36 mouse cellular contexts compared by ENCODE assay signal in the genomic region with DNA sequence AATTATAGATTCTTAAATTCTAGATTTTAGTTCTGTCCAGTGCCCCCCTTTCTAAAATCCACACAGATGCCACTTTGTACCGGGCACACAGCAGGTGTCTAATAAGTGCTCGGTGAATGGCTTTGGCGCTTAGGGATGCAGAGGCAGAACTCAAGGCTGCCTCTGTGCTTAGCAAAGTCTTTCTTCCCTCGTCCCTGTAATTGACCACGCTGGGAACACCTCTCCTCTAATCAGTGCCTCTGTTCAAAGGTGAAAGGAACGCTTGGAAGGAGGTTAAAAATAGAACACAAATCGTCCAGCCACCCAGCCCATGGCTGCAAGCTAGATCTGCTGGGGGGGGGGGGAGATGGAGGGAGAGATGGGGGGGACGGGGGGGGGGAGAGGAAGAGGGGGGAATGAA. TPM values are rescaled to one million over a fixed set of nuclear protein-coding genes. Genes with fewer than 3 reads are reported as not detected.
DNase-seq lines count a peak whose midpoint lies in the region; ATAC-seq and TF ChIP-seq lines count a peak whose summit lies in the region.
"Had no signal": no experiment of that assay in that cellular context is flagged by ENCODE, and none has a peak within 500 bp of the region (broad histone marks: within the 10 kb centered on the region; RNA-seq: fewer than 3 reads in every experiment).

No protein-coding gene starts in this region.

- TF ChIP-seq EP300 in CH12.LX (IDR thresholded peaks at IDR 0.05; ENCODE audit: low read length): no peak

- no peak for ATAC-seq in forebrain, embryonic 13.5 days
- ATAC-seq in forebrain, embryonic 16.5 days: no peak
- ATAC-seq in intestine, embryonic 15.5 days: peak; percentile 44
- 0 out of 2 replicates have a peak, but pooled peaks have one; percentile 16 for ATAC-seq in stomach, embryonic 16.5 days (ENCODE audit: insufficient read depth, low FRiP score)
- ATAC-seq: activated CD4-positive, CD25-positive, alpha-beta regulatory T cell, adult 4 months; CD4-positive, CD25-positive, alpha-beta regulatory T cell, adult 4 months; lung, postnatal 0 days; midbrain, embryonic 13.5 days had no signal

- H3K36me3 ChIP-seq in forebrain, embryonic 13.5 days (ENCODE audit: poor library complexity, severe bottlenecking): peaks cover 48% of the 10 kb centered on the region
- H3K36me3 ChIP-seq in forebrain, embryonic 16.5 days (ENCODE audit: control insufficient read depth, insufficient read depth): peaks cover 13% of the 10 kb centered on the region
- no peaks in the 10 kb centered on the region for H3K36me3 ChIP-seq in CH12.LX (replicated peaks in 1 of 2; ENCODE audit: control insufficient read depth in 1 of 2, insufficient read depth in 1 of 2, low read length in 1 of 2)
- no peaks in the 10 kb centered on the region for H3K36me3 ChIP-seq in intestine, embryonic 15.5 days
- H3K36me3 ChIP-seq in stomach, embryonic 16.5 days (ENCODE audit: control insufficient read depth, insufficient read depth, low read length): no peaks in the 10 kb centered on the region
- H3K36me3 ChIP-seq: heart, embryonic 15.5 days; limb, embryonic 10.5 days; limb, embryonic 15.5 days; liver, embryonic 13.5 days had no signal

- TF ChIP-seq POLR2A in CH12.LX (IDR thresholded peaks at IDR 0.05; ENCODE audit: low read depth, low read length): no peak

- no peak overlapping the region for H3K4me2 ChIP-seq in forebrain, embryonic 13.5 days
- no peak overlapping the region for H3K4me2 ChIP-seq in forebrain, embryonic 16.5 days (ENCODE audit: low read length)
- peak overlapping the region; percentile 48; the same call in 1 of the 2 replicates for H3K4me2 ChIP-seq in CH12.LX (ENCODE audit: insufficient read depth, low read depth, poor library complexity, severe bottlenecking)
- H3K4me2 ChIP-seq in intestine, embryonic 15.5 days (replicated peaks): peak overlapping the region; percentile 39; the same call in 1 of the 2 replicates
- H3K4me2 ChIP-seq in stomach, embryonic 16.5 days (ENCODE audit: low read depth, low read length): no peak overlapping the region
- H3K4me2 ChIP-seq: heart, embryonic 15.5 days; hindbrain, embryonic 13.5 days; limb, embryonic 15.5 days; liver, embryonic 13.5 days; midbrain, embryonic 13.5 days had no signal

- in situ Hi-C loops in CH12.LX (cut with MboI; ENCODE audit: low pct_ligation_motif_present, low pct_unique_long_range_greater_than_20kb, low sequenced_read_pairs): no loop called here

- no peak for TF ChIP-seq CTCF in CH12.LX (conservative IDR thresholded peaks at IDR 0.05 in 1 of 2, IDR thresholded peaks at IDR 0.05 in 1 of 2; ENCODE audit: low read depth in 2 of 2, low read length in 2 of 2)

- no peak for DNase-seq in CH12.LX (ENCODE audit: extremely low read depth)
- no peak for DNase-seq in right cerebral cortex, postnatal 14 days
- DNase-seq in MN1 (ENCODE audit: low spot score): no peak
- DNase-seq: adrenal gland, adult 2 months; cerebellum, adult 9-10 months; cerebellum, postnatal 36 days; heart, adult 2 months; heart, postnatal 36 days; kidney, adult 18-20 months; kidney, postnatal 4 days; liver, embryonic 13.5 days; lung, adult 18-20 months; lung, postnatal 4 days; thymus, adult 2 months; thymus, postnatal 36 days had no signal

- 0 out of 2 replicates have a peak overlapping the region, but pooled peaks have one; percentile 14 for H3K27ac ChIP-seq in forebrain, embryonic 13.5 days
- H3K27ac ChIP-seq in forebrain, embryonic 16.5 days (ENCODE audit: low read length): no peak overlapping the region
- no peak overlapping the region for H3K27ac ChIP-seq in CH12.LX (ENCODE audit: insufficient read depth, low read depth)
- H3K27ac ChIP-seq in intestine, embryonic 15.5 days: no peak overlapping the region
- H3K27ac ChIP-seq in stomach, embryonic 16.5 days (ENCODE audit: low read length): no peak overlapping the region
- H3K27ac ChIP-seq: gastrocnemius, adult 2 months; heart, adult 2 months; heart, embryonic 15.5 days; hindbrain, embryonic 13.5 days; kidney, postnatal 0 days; limb, embryonic 10.5 days; limb, embryonic 15.5 days; liver, embryonic 13.5 days; midbrain, embryonic 13.5 days had no signal

- H3K27me3 ChIP-seq in forebrain, embryonic 13.5 days: no peaks in the 10 kb centered on the region
- no peaks in the 10 kb centered on the region for H3K27me3 ChIP-seq in forebrain, embryonic 16.5 days (replicated peaks; ENCODE audit: control insufficient read depth, insufficient read depth, low read length)
- H3K27me3 ChIP-seq in CH12.LX (replicated peaks): peaks cover 3% of the 10 kb centered on the region
- H3K27me3 ChIP-seq in intestine, embryonic 15.5 days (replicated peaks): no peaks in the 10 kb centered on the region
- H3K27me3 ChIP-seq in stomach, embryonic 16.5 days (ENCODE audit: control insufficient read depth, insufficient read depth, low read length): no peaks in the 10 kb centered on the region
- H3K27me3 ChIP-seq: heart, embryonic 15.5 days; limb, embryonic 15.5 days; liver, embryonic 13.5 days had no signal

- H3K9ac ChIP-seq in forebrain, embryonic 13.5 days: no peak overlapping the region
- H3K9ac ChIP-seq in forebrain, embryonic 16.5 days (replicated peaks; ENCODE audit: low read depth, low read length): no peak overlapping the region
- H3K9ac ChIP-seq in CH12.LX (ENCODE audit: insufficient read depth, low read depth): no peak overlapping the region
- no peak overlapping the region for H3K9ac ChIP-seq in intestine, embryonic 15.5 days
- H3K9ac ChIP-seq in stomach, embryonic 16.5 days (ENCODE audit: low read length): no peak overlapping the region
- H3K9ac ChIP-seq: heart, embryonic 15.5 days; hindbrain, embryonic 13.5 days; limb, embryonic 15.5 days; liver, embryonic 13.5 days; midbrain, embryonic 13.5 days had no signal

- dilution Hi-C loops in CH12.LX (cut with MboI; ENCODE audit: extremely low pct_ligation_motif_present, extremely low pct_unique_long_range_greater_than_20kb, low sequenced_read_pairs): no loop called here

- no peaks in the 10 kb centered on the region for H3K9me3 ChIP-seq in forebrain, embryonic 13.5 days (replicated peaks)
- no peaks in the 10 kb centered on the region for H3K9me3 ChIP-seq in forebrain, embryonic 16.5 days (ENCODE audit: control insufficient read depth, low read length)
- no peaks in the 10 kb centered on the region for H3K9me3 ChIP-seq in CH12.LX (replicated peaks; ENCODE audit: low read length)
- no peaks in the 10 kb centered on the region for H3K9me3 ChIP-seq in intestine, embryonic 15.5 days
- no peaks in the 10 kb centered on the region for H3K9me3 ChIP-seq in stomach, embryonic 16.5 days (replicated peaks; ENCODE audit: control insufficient read depth, low read length)
- H3K9me3 ChIP-seq: heart, embryonic 15.5 days; hindbrain, embryonic 13.5 days; limb, embryonic 10.5 days; limb, embryonic 15.5 days; liver, embryonic 13.5 days; megakaryocyte, embryonic 14.5 days; midbrain, embryonic 13.5 days had no signal

- H3K4me1 ChIP-seq in forebrain, embryonic 13.5 days: peaks cover 11% of the 10 kb centered on the region; the same call in 1 of the 2 replicates
- no peaks in the 10 kb centered on the region for H3K4me1 ChIP-seq in forebrain, embryonic 16.5 days (replicated peaks; ENCODE audit: control insufficient read depth, insufficient read depth, low read length)
- H3K4me1 ChIP-seq in CH12.LX (ENCODE audit: control insufficient read depth in 1 of 2, insufficient read depth in 2 of 2): peaks cover 4 to 14% of the 10 kb centered on the region in 2 experiments
- peaks cover 10% of the 10 kb centered on the region; the same call in 1 of the 2 replicates for H3K4me1 ChIP-seq in intestine, embryonic 15.5 days (replicated peaks)
- peaks cover 4% of the 10 kb centered on the region; the same call in 1 of the 2 replicates for H3K4me1 ChIP-seq in stomach, embryonic 16.5 days (ENCODE audit: control insufficient read depth, insufficient read depth, low read length)
- H3K4me1 ChIP-seq: limb, embryonic 15.5 days had no signal

- H3K79me2 ChIP-seq in CH12.LX (replicated peaks; ENCODE audit: control insufficient read depth, extremely low read depth, insufficient read depth, poor library complexity, severe bottlenecking): no peaks in the 10 kb centered on the region

- 3% methylated on average over 6 of the region's 8 CpGs for WGBS in forebrain, embryonic 13.5 days
- 6% methylated on average over 7 of the region's 8 CpGs for WGBS in forebrain, embryonic 16.5 days
- WGBS in intestine, embryonic 15.5 days: 31% methylated on average over 7 of the region's 8 CpGs
- WGBS in stomach, embryonic 16.5 days: 27% methylated on average over 7 of the region's 8 CpGs

- TF ChIP-seq RAD21 in CH12.LX (IDR thresholded peaks at IDR 0.05; ENCODE audit: low read depth, low read length): no peak

- H3K4me3 ChIP-seq in forebrain, embryonic 13.5 days: no peak overlapping the region
- no peak overlapping the region for H3K4me3 ChIP-seq in forebrain, embryonic 16.5 days (replicated peaks; ENCODE audit: low read length)
- no peak overlapping the region for H3K4me3 ChIP-seq in CH12.LX (replicated peaks in 1 of 3; ENCODE audit: low read depth in 2 of 3, low read length in 2 of 3, poor library complexity in 1 of 3)
- H3K4me3 ChIP-seq in intestine, embryonic 15.5 days (replicated peaks): no peak overlapping the region
- no peak overlapping the region for H3K4me3 ChIP-seq in stomach, embryonic 16.5 days (replicated peaks; ENCODE audit: low read length)
- H3K4me3 ChIP-seq: gastrocnemius, adult 2 months; heart, adult 2 months; heart, embryonic 15.5 days; hindbrain, embryonic 13.5 days; limb, embryonic 10.5 days; limb, embryonic 15.5 days; liver, embryonic 13.5 days; megakaryocyte, embryonic 14.5 days; midbrain, embryonic 13.5 days had no signal

RNA-seq across cellular contexts. Expression of gene Usp30, which starts 24.8 kb away (rescaled TPM):
- polyA plus RNA-seq in forebrain, embryonic 13.5 days (2015; fragmentation: Nextera tagmentation; extraction: Ambion mirVana): 16.2 and 17.7 TPM in 2 replicates
- 17.9 and 20.6 TPM in 2 replicates for polyA plus RNA-seq in forebrain, embryonic 16.5 days (2015; fragmentation: Nextera tagmentation; extraction: Ambion mirVana)
- 11.5 and 13.0 TPM in 2 replicates for total RNA-seq in CH12.LX (2012; rRNA removed)
- 13.0 and 15.5 TPM in 2 replicates for total RNA-seq in CH12.LX (2014; rRNA removed)
- 14.5 and 16.1 TPM in 2 replicates for polyA plus RNA-seq in CH12.LX (2012; ENCODE audit: insufficient read length, low read depth)
- 10.3 and 10.5 TPM in 2 replicates for polyA plus RNA-seq in intestine, embryonic 15.5 days (2015; fragmentation: Nextera tagmentation; extraction: Ambion mirVana)
- polyA plus RNA-seq in stomach, embryonic 16.5 days (2015; fragmentation: Nextera tagmentation; extraction: Ambion mirVana): 10.0 and 11.0 TPM in 2 replicates

RNA-seq across cellular contexts. Expression of gene Dao, which starts 37.0 kb away (rescaled TPM):
- polyA plus RNA-seq in forebrain, embryonic 13.5 days (2015; fragmentation: Nextera tagmentation; extraction: Ambion mirVana): not detected in 2 replicates
- polyA plus RNA-seq in forebrain, embryonic 16.5 days (2015; fragmentation: Nextera tagmentation; extraction: Ambion mirVana): not detected in 2 replicates
- total RNA-seq in CH12.LX (2012; rRNA removed) (0.97 and 1.4 TPM in 2 replicates), CH12.LX (2014; rRNA removed) (1.9 TPM in 2 replicates)
- 3.6 TPM in 2 replicates for polyA plus RNA-seq in CH12.LX (2012; ENCODE audit: insufficient read length, low read depth)
- polyA plus RNA-seq in intestine, embryonic 15.5 days (2015; fragmentation: Nextera tagmentation; extraction: Ambion mirVana): 13.8 and 17.1 TPM in 2 replicates
- 2.4 and 3.1 TPM in 2 replicates for polyA plus RNA-seq in stomach, embryonic 16.5 days (2015; fragmentation: Nextera tagmentation; extraction: Ambion mirVana)
- total RNA-seq: adrenal gland, adult 2 months; gastrocnemius, adult 2 months; gastrocnemius, postnatal 4 days; heart, adult 2 months; heart, postnatal 36 days; layer of hippocampus, postnatal 25 days; left cerebral cortex, postnatal 10 days; monocyte, adult 5-6 weeks had no signal
- polyA plus RNA-seq: adrenal gland, adult 2 months; embryonic facial prominence, embryonic 11.5 days; heart, adult 2 months; heart, embryonic 15.5 days; hindbrain, embryonic 13.5 days; limb, embryonic 10.5 days; limb, embryonic 15.5 days; liver, embryonic 13.5 days; lung, postnatal 0 days; midbrain, embryonic 13.5 days; neural tube, embryonic 14.5 days had no signal

RNA-seq across cellular contexts. Expression of gene Ssh1, which starts 46.8 kb away (rescaled TPM):
- 12.0 and 13.9 TPM in 2 replicates for polyA plus RNA-seq in forebrain, embryonic 13.5 days (2015; fragmentation: Nextera tagmentation; extraction: Ambion mirVana)
- polyA plus RNA-seq in forebrain, embryonic 16.5 days (2015; fragmentation: Nextera tagmentation; extraction: Ambion mirVana): 11.2 and 12.4 TPM in 2 replicates
- total RNA-seq in CH12.LX (2012; rRNA removed) (5.6 and 8.2 TPM in 2 replicates), CH12.LX (2014; rRNA removed) (2.3 and 3.0 TPM in 2 replicates)
- polyA plus RNA-seq in CH12.LX (2012; ENCODE audit: insufficient read length, low read depth): 8.1 and 8.9 TPM in 2 replicates
- 10.1 and 11.8 TPM in 2 replicates for polyA plus RNA-seq in intestine, embryonic 15.5 days (2015; fragmentation: Nextera tagmentation; extraction: Ambion mirVana)
- polyA plus RNA-seq in stomach, embryonic 16.5 days (2015; fragmentation: Nextera tagmentation; extraction: Ambion mirVana): 8.7 and 11.9 TPM in 2 replicates

RNA-seq across cellular contexts. Expression of gene Svop, which starts 50.9 kb away (rescaled TPM):
- 52.2 and 57.1 TPM in 2 replicates for polyA plus RNA-seq in forebrain, embryonic 13.5 days (2015; fragmentation: Nextera tagmentation; extraction: Ambion mirVana)
- polyA plus RNA-seq in forebrain, embryonic 16.5 days (2015; fragmentation: Nextera tagmentation; extraction: Ambion mirVana): 84.6 and 102 TPM in 2 replicates
- 0.38 and 1.1 TPM in 2 replicates for total RNA-seq in CH12.LX (2012; rRNA removed)
- total RNA-seq in CH12.LX (2014; rRNA removed): 0.20 and 0.31 TPM in 2 replicates
- polyA plus RNA-seq in CH12.LX (2012; ENCODE audit: insufficient read length, low read depth): 0.40 and 0.51 TPM in 2 replicates
- 2.1 and 2.5 TPM in 2 replicates for polyA plus RNA-seq in intestine, embryonic 15.5 days (2015; fragmentation: Nextera tagmentation; extraction: Ambion mirVana)
- polyA plus RNA-seq in stomach, embryonic 16.5 days (2015; fragmentation: Nextera tagmentation; extraction: Ambion mirVana): 1.8 and 2.0 TPM in 2 replicates
- total RNA-seq: gastrocnemius, adult 2 months; gastrocnemius, postnatal 4 days; heart, adult 2 months; heart, postnatal 36 days; monocyte, adult 5-6 weeks had no signal
- polyA plus RNA-seq: activated CD4-positive, CD25-positive, alpha-beta regulatory T cell, adult 4 months; CD4-positive, CD25-positive, alpha-beta regulatory T cell, adult 4 months; heart, embryonic 15.5 days; lung, postnatal 0 days had no signal

Comparison
In these comparisons a context has a peak if more than half of its experiments do, and no peak if none do; other contexts are left out.
1. ATAC-seq: peak in intestine, embryonic 15.5 days (single experiment) and stomach, embryonic 16.5 days (single experiment); none in forebrain, embryonic 13.5 days (single experiment) and forebrain, embryonic 16.5 days (single experiment).
2. H3K4me2 ChIP-seq: peak in CH12.LX (single experiment) and intestine, embryonic 15.5 days (single experiment); none in forebrain, embryonic 13.5 days (single experiment), forebrain, embryonic 16.5 days (single experiment) and stomach, embryonic 16.5 days (single experiment).